Mouse (Mus musculus) CH12.LX (cell line): ENCODE measurements around the gene Hoxc4. TPM values are rescaled to one million over a fixed set of nuclear protein-coding genes. Genes with fewer than 3 reads are reported as not detected.

Experiments used
- DNase-seq: peaks from one replicate; pipeline ENCODE4 v3.0.0-alpha.2; 2013; ENCODE audit errors: extremely low read depth
- H3K27ac ChIP-seq: 2 replicates; pipeline ENCODE4 v1.5.1; 2012; ENCODE audit warnings: low read depth, mild to moderate bottlenecking, control low read depth, moderate library complexity; ENCODE audit not compliant: insufficient read depth
- H3K27me3 ChIP-seq: replicated peaks from 2 replicates; pipeline ENCODE3; 2012; ENCODE audit warnings: inconsistent platforms
- H3K36me3 ChIP-seq, 2 experiments: replicated peaks in 1 of 2; 2 replicates each; pipeline versions ENCODE3 to v1.6.1; 2012; ENCODE audit warnings: inconsistent platforms in 1 of 2, low read length in 1 of 2, mild to moderate bottlenecking in 1 of 2, mixed read lengths in 1 of 2, moderate library complexity in 1 of 2; ENCODE audit not compliant: control insufficient read depth in 1 of 2, insufficient read depth in 1 of 2
- H3K4me1 ChIP-seq, 2 experiments: 2 replicates each; pipeline ENCODE4 v1.6.1; 2012; ENCODE audit warnings: inconsistent platforms in 1 of 2, moderate library complexity in 1 of 2; ENCODE audit not compliant: insufficient read depth in 2 of 2, control insufficient read depth in 1 of 2
- H3K4me2 ChIP-seq: 2 replicates; pipeline ENCODE4 v1.6.1; 2012; ENCODE audit warnings: low read depth, mild to moderate bottlenecking, control low read depth; ENCODE audit not compliant: poor library complexity, insufficient read depth, severe bottlenecking
- H3K4me3 ChIP-seq, 3 experiments: fragments of 150-350 bp in 1 of 3; sonication (generic) in 1 of 3; replicated peaks in 1 of 3; 2 replicates each; pipeline versions ENCODE3 to v1.5.1; 2011 to 2012; ENCODE audit warnings: low read depth in 2 of 3, low read length in 2 of 3, mild to moderate bottlenecking in 2 of 3, moderate library complexity in 2 of 3, control low read depth in 1 of 3, improper control_type of control experiment in 1 of 3, inconsistent platforms in 1 of 3, mixed read lengths in 1 of 3; ENCODE audit not compliant: poor library complexity in 1 of 3
- H3K79me2 ChIP-seq: replicated peaks from 2 replicates; pipeline ENCODE4 v1.6.1; 2012; ENCODE audit warnings: mild to moderate bottlenecking, moderate library complexity; ENCODE audit not compliant: control insufficient read depth, poor library complexity, insufficient read depth, severe bottlenecking; ENCODE audit errors: extremely low read depth
- H3K9ac ChIP-seq: 2 replicates; pipeline ENCODE4 v1.6.1; 2012; ENCODE audit warnings: low read depth, mild to moderate bottlenecking, control low read depth, moderate library complexity; ENCODE audit not compliant: insufficient read depth
- H3K9me3 ChIP-seq: replicated peaks from 2 replicates; pipeline ENCODE3; 2012; ENCODE audit warnings: low read length, inconsistent platforms, mixed read lengths
- CHD1 ChIP-seq: IDR thresholded peaks from 2 replicates; pipeline ENCODE4 v1.6.1; 2012; ENCODE audit warnings: low read depth, low read length, improper control_type of control experiment, inconsistent platforms
- ETS1 ChIP-seq: conservative IDR thresholded peaks from 2 replicates; pipeline ENCODE4 v1.6.1; 2012; ENCODE audit warnings: low read depth, mild to moderate bottlenecking, inconsistent platforms, low read length, improper control_type of control experiment, moderate library complexity
- GABPA ChIP-seq: IDR thresholded peaks from 2 replicates; pipeline ENCODE4 v1.6.1; 2012; ENCODE audit warnings: low read depth, low read length, improper control_type of control experiment, inconsistent platforms; ENCODE audit not compliant: insufficient replicate concordance
- HCFC1 ChIP-seq: IDR thresholded peaks from 2 replicates; pipeline ENCODE4 v1.6.1; 2012; ENCODE audit warnings: low read depth, mild to moderate bottlenecking, inconsistent platforms, low read length, improper control_type of control experiment
- JUND ChIP-seq: conservative IDR thresholded peaks from 2 replicates; pipeline ENCODE4 v1.6.1; 2011; ENCODE audit warnings: low read depth, low read length, improper control_type of control experiment
- MAX ChIP-seq: IDR thresholded peaks from 2 replicates; pipeline ENCODE4 v1.6.1; 2011; ENCODE audit warnings: low read length, improper control_type of control experiment
- MAZ ChIP-seq: IDR thresholded peaks from 2 replicates; pipeline ENCODE4 v1.6.1; 2012; ENCODE audit warnings: low read depth, mild to moderate bottlenecking, inconsistent platforms, low read length, improper control_type of control experiment, moderate library complexity
- MXI1 ChIP-seq: IDR thresholded peaks from 2 replicates; pipeline ENCODE4 v1.6.1; 2011; ENCODE audit warnings: mild to moderate bottlenecking, low read depth, low read length, improper control_type of control experiment
- MYC ChIP-seq: IDR thresholded peaks from 2 replicates; pipeline ENCODE4 v1.6.1; 2011; ENCODE audit warnings: low read depth, mild to moderate bottlenecking, improper control_type of control experiment, low read length
- POLR2AphosphoS2 ChIP-seq: IDR thresholded peaks from 2 replicates; pipeline ENCODE4 v1.6.1; 2011; ENCODE audit warnings: low read depth, low read length, improper control_type of control experiment
- RAD21 ChIP-seq: IDR thresholded peaks from 2 replicates; pipeline ENCODE4 v1.6.1; 2011; ENCODE audit warnings: low read depth, mild to moderate bottlenecking, low read length, improper control_type of control experiment, moderate library complexity
- SIN3A ChIP-seq: IDR thresholded peaks from 2 replicates; pipeline ENCODE4 v1.6.1; 2012; ENCODE audit warnings: low read length, improper control_type of control experiment, inconsistent platforms
- UBTF ChIP-seq: IDR thresholded peaks from 2 replicates; pipeline ENCODE4 v1.6.1; 2012; ENCODE audit warnings: low read depth, mild to moderate bottlenecking, inconsistent platforms, low read length, improper control_type of control experiment, moderate library complexity
- USF1 ChIP-seq: IDR thresholded peaks from 2 replicates; pipeline ENCODE4 v1.6.1; 2014; ENCODE audit warnings: low read depth, mild to moderate bottlenecking, inconsistent platforms, low read length, improper control_type of control experiment
- USF2 ChIP-seq: conservative IDR thresholded peaks from 2 replicates; pipeline ENCODE4 v1.6.1; 2011; ENCODE audit warnings: low read depth, low read length, improper control_type of control experiment
- ZNF384 ChIP-seq: IDR thresholded peaks from 2 replicates; pipeline ENCODE4 v1.6.1; 2012; ENCODE audit warnings: low read depth, low read length, improper control_type of control experiment, inconsistent platforms
- dilution Hi-C: fragments of 300-500 bp; cut with MboI; formaldehyde crosslinking; loops from 2 replicates; pipeline ENCODE4 v1.14.3; 2020; ENCODE audit warnings: low sequenced_read_pairs; ENCODE audit not compliant: extremely low pct_unique_long_range_greater_than_20kb, extremely low pct_ligation_motif_present
- in situ Hi-C: fragments of 300-500 bp; cut with MboI; formaldehyde crosslinking; loops from 3 replicates; pipeline ENCODE4 v1.14.3; 2019; ENCODE audit warnings: low sequenced_read_pairs, low pct_ligation_motif_present, low pct_unique_long_range_greater_than_20kb, mixed read lengths
- polyA plus RNA-seq: library from polyadenylated mRNA; unstranded; fragments of >175 nt; gene quantifications from 2 replicates; pipeline ENCODE4 v1.2.1, GENCODE M21; 2012; ENCODE audit warnings: low read depth; ENCODE audit not compliant: insufficient read length
- total RNA-seq, 2 experiments: library from RNA; depleted of rRNA; stranded (reverse); fragments of 300-350 nt in 1 of 2; fragments of >200 nt in 1 of 2; gene quantifications; 2 replicates each; pipeline ENCODE4 v1.2.3; 2012 to 2014

Gene Hoxc4
- total and polyA plus RNA-seq, 3 experiments: 5.7 to 31.7 (median 8.6) TPM

DNA sequence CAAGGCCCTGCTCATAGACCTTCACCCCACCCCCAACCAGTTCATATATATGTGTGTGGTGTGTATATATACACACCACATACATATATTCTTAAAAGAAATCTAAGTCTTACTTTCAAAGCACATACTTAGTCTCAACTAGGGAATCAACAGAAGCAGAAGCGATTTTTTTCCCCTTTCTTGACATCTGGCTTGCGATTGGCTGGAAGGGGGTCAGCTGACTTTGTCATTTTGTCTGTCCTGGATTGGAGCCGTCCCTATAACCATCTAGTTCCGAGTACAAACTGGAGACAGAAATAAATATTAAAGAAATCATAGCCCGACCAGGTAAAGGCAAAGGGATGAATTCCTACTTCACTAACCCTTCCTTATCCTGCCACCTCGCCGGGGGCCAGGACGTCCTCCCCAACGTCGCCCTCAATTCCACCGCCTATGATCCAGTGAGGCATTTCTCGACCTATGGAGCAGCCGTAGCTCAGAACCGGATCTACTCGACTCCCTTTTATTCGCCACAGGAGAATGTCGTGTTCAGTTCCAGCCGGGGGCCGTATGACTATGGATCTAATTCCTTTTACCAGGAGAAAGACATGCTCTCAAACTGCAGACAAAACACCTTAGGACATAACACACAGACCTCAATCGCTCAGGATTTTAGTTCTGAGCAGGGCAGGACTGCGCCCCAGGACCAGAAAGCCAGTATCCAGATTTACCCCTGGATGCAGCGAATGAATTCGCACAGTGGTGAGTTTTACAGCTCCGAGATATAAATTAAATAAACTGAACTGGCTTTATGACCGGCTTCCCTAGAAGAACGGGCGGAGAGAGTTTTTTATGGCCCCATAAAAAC lies 9.2 kb upstream of the Hoxc4 start:
- Histone ChIP-seq H3K4me3 (peak overlapping the region; percentile 10 to 45 (median 37)), H3K4me2 (0 out of 2 replicates have a peak overlapping the region, but pooled peaks have one; percentile 9), H3K4me1 (peaks cover 6 to 56% of the 10 kb centered on the region in 2 experiments; a peak in 3 of 4 replicates), H3K27me3 (no peaks in the 10 kb centered on the region), H3K9me3 (peaks cover 4% of the 10 kb centered on the region), H3K36me3 (no peaks in the 10 kb centered on the region)
- peak; percentile 57 for DNase-seq
- in situ Hi-C loops (loop anchor here (10.0 kb wide), 1 partner anchor 165 kb away; no protein-coding TSS in a partner anchor), dilution Hi-C loops (no loop called here)
- TF ChIP-seq ZNF384: peak; percentile 80
- peak; percentile 87 for TF ChIP-seq USF2
- TF ChIP-seq MAX: 0 out of 2 replicates have a peak, but pooled peaks have one; percentile 33
- no peak for TF ChIP-seq POLR2AphosphoS2
- peak; percentile 85 for TF ChIP-seq USF1
- TF ChIP-seq, all 38 proteins: peak for 4
- H3K9ac ChIP-seq: no peak overlapping the region; the same call in 1 of the 2 replicates
- no peak overlapping the region for H3K27ac ChIP-seq
- no peaks in the 10 kb centered on the region for H3K79me2 ChIP-seq

DNA sequence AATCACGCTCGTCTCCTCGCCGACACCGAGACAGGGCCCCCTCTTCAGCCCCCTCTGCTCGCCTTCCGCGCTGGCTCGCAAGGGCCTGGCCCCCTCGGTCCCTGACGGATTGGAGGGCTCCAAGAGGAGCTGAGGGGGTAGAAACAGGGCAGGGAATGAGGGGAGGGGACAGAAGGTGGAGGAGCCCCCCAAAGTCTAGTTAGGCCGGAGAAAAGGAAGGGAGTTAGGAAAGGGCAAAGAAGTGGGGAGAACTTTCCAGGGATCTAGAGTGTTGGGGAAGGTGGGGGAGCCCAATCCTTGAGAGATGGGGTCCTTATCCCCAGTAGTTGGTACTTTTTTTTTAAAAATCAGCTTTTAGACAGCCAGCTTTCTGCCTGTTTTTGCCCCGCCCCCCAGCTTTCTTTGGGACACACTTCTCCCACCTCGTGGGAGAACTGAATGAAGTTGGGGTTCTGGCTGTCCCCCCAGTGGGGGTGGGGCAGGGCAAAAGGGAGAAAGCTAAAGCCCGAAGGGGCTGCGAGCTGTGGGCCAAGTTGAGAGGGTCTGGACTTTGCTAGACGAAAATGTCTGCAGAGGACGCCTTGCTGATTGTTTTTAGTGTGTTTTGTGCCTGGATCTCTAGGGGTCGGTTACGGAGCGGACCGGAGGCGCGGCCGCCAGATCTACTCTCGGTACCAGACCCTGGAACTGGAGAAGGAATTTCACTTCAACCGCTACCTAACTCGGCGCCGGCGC lies 8.5 kb upstream of the Hoxc4 start:
- DNase-seq: no peak
- no peaks in the 10 kb centered on the region for H3K79me2 ChIP-seq
- H3K4me1 ChIP-seq: peaks cover 2 to 48% of the 10 kb centered on the region in 2 experiments; a peak in 3 of 4 replicates
- H3K9me3 ChIP-seq: peaks cover 7% of the 10 kb centered on the region
- TF ChIP-seq CHD1: no peak
- TF ChIP-seq MYC: no peak
- no peak for TF ChIP-seq MXI1
- TF ChIP-seq JUND: no peak
- TF ChIP-seq MAX: no peak
- TF ChIP-seq GABPA: no peak
- no peak for TF ChIP-seq MAZ
- no peak for TF ChIP-seq HCFC1
- TF ChIP-seq UBTF: no peak
- no peak for TF ChIP-seq ZNF384
- no peak for TF ChIP-seq RAD21
- TF ChIP-seq ETS1: no peak
- no peak for TF ChIP-seq SIN3A
- H3K27ac ChIP-seq: no peak overlapping the region
- no peak overlapping the region for H3K4me2 ChIP-seq
- in situ Hi-C loops: loop anchor here (10.0 kb wide), 1 partner anchor 165 kb away; no protein-coding TSS in a partner anchor
- H3K4me3 ChIP-seq: no peak overlapping the region
- no peaks in the 10 kb centered on the region for H3K36me3 ChIP-seq
- no peak overlapping the region for H3K9ac ChIP-seq
- dilution Hi-C loops: no loop called here
- H3K27me3 ChIP-seq: no peaks in the 10 kb centered on the region
